Mouse (Mus musculus): ENCODE data around the gene Olfr1417.

DNA sequence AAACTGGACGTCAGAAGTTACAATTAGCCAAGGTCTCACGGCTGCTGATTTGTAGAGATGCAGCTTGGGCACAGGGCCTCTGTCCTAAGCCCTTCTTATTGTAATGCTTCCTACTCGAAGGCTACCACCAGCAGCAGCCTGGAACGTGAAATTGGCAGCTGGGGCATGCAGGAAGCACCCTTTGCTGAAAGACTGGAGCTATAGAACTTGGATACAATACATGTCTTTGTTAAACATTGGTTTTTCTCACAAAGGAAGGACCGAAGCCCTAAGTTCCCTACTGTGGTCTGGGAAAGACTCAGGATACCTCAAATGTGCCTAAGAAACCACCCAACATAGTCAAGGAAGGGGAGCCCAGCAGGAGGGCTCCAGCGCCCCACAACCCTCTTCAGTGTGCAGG, 31.2 kb downstream of the Olfr1417 start:
- TF ChIP-seq POLR2A (IDR thresholded peaks at IDR 0.05; ENCODE audit: borderline replicate concordance, insufficient read depth, low read length): no peak
- no peak for TF ChIP-seq CTCF (IDR thresholded peaks at IDR 0.05; ENCODE audit: borderline replicate concordance, insufficient read depth, low read depth, low read length)
